Mouse (Mus musculus) liver, embryonic 15.5 days (tissue): ENCODE measurements around the gene Fbxo47. TPM values are rescaled to one million over a fixed set of nuclear protein-coding genes. Genes with fewer than 3 reads are reported as not detected.
A peak's percentile ranks its signal among the peaks of the same experiment; 100 is the strongest.

Experiments used
- ATAC-seq: fragments of 200-750 bp; cut with Nextera tagmentation; 2 replicates; pipeline ENCODE4 v1.8.0; 2017; ENCODE audit warnings: moderate number of reproducible peaks, mild to moderate bottlenecking, moderate library complexity; ENCODE audit not compliant: insufficient read depth
- H3K27ac ChIP-seq: fragments of 300-500 bp; sonication (generic); replicated peaks from 2 replicates; pipeline ENCODE4 v1.5.1; 2015; ENCODE audit warnings: mild to moderate bottlenecking, inconsistent platforms
- H3K27me3 ChIP-seq: fragments of 300-500 bp; sonication (generic); 2 replicates; pipeline ENCODE4 v1.6.1; 2015; ENCODE audit warnings: mild to moderate bottlenecking, inconsistent platforms
- H3K36me3 ChIP-seq: fragments of 300-500 bp; sonication (generic); replicated peaks from 2 replicates; pipeline ENCODE4 v1.6.1; 2015; ENCODE audit warnings: moderate library complexity, mild to moderate bottlenecking, inconsistent platforms
- H3K4me1 ChIP-seq: fragments of 300-500 bp; sonication (generic); replicated peaks from 2 replicates; pipeline ENCODE4 v1.6.1; 2015; ENCODE audit warnings: inconsistent platforms
- H3K4me2 ChIP-seq: fragments of 300-500 bp; sonication (generic); 2 replicates; pipeline ENCODE4 v1.6.1; 2015; ENCODE audit warnings: moderate library complexity, mild to moderate bottlenecking, inconsistent platforms
- H3K4me3 ChIP-seq: fragments of 300-500 bp; sonication (generic); replicated peaks from 2 replicates; pipeline ENCODE4 v1.5.1; 2015; ENCODE audit warnings: mild to moderate bottlenecking, inconsistent platforms
- H3K9ac ChIP-seq: fragments of 300-500 bp; sonication (generic); 2 replicates; pipeline ENCODE4 v1.6.1; 2015; ENCODE audit warnings: moderate library complexity, mild to moderate bottlenecking, inconsistent platforms
- H3K9me3 ChIP-seq: fragments of 300-500 bp; sonication (generic); replicated peaks from 2 replicates; pipeline ENCODE4 v1.6.1; 2016; ENCODE audit warnings: inconsistent platforms
- WGBS: fragments of 180-500 bp; shearing (Covaris S2); methylation state at CpG from one replicate; pipeline ENCODE4 v1.1.7; 2015; ENCODE audit warnings: mixed read lengths; ENCODE audit not compliant: insufficient replicate concordance; 5-methylcytosine and 5-hydroxymethylcytosine counted together
- polyA plus RNA-seq: library from polyadenylated mRNA; unstranded; fragments of >200 nt; fragmentation: Nextera tagmentation; extraction: Ambion mirVana; gene quantifications from 2 replicates; pipeline ENCODE4 v1.2.1, GENCODE M21; 2015

The Fbxo47 gene
- polyA plus RNA-seq, 1 experiment from 2014 or later, result 0.44 TPM

DNA sequence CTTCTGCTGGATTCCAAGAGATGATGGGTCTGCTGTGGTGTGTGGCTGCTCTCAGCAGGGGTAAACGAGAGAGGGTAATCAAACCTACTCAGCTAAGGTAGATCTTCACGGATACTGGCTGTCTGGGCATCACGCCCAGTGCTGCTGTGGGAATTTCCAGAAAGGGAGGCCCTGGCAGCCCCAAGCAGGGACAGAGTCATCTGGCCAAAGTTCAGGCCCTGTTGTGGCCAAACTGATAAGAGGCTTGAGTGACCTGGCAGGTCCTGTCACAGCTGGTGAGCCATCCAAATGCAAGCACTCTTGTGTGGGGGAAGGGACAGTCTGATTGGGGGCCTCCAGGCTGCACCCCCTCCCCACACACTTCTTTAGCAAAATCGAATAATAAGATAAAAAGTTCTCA is 63.1 kb downstream of the Fbxo47 start:
- H3K9me3 ChIP-seq, result no peaks in the 10 kb centered on the region
- peaks cover 88% of the 10 kb centered on the region for H3K4me1 ChIP-seq
- 50% methylated on average over 4 of the region's 4 CpGs for WGBS
- no peak overlapping the region for H3K4me2 ChIP-seq
- H3K27me3 ChIP-seq, result no peaks in the 10 kb centered on the region
- no peak overlapping the region for H3K9ac ChIP-seq
- ATAC-seq, result peak; percentile 55
- peaks cover 26% of the 10 kb centered on the region for H3K36me3 ChIP-seq
- H3K4me3 ChIP-seq, result no peak overlapping the region
- peak overlapping the region; percentile 45; the same call in 1 of the 2 replicates for H3K27ac ChIP-seq

DNA sequence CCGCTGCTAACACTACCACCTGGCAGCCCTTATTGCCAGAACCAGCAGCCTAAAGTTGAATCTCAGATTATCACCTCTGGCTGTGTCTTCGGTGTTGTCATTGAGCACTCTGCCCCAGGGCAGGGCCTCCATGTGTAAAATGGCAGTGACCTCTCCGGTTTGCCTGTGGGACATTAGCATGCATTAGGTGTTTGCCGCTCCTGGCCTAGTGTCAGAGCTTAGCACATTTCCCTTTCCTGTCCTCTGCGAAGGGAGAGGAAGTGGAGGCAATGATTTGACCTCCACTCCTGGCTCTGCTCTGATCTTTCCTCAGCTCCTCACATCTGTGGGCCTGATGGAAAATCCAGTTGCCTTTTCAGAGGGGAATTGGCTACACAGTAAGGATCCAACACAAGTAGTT is 64.0 kb downstream of the Fbxo47 start:
- H3K4me2 ChIP-seq, result no peak overlapping the region
- 48% methylated on average over 5 of the region's 5 CpGs for WGBS
- H3K36me3 ChIP-seq, result peaks cover 21% of the 10 kb centered on the region
- peaks cover 89% of the 10 kb centered on the region for H3K4me1 ChIP-seq
- no peaks in the 10 kb centered on the region for H3K9me3 ChIP-seq
- H3K27me3 ChIP-seq, result no peaks in the 10 kb centered on the region
- H3K4me3 ChIP-seq, result no peak overlapping the region
- no peak for ATAC-seq
- peak overlapping the region; percentile 10; the same call in 1 of the 2 replicates for H3K27ac ChIP-seq
- no peak overlapping the region for H3K9ac ChIP-seq

DNA sequence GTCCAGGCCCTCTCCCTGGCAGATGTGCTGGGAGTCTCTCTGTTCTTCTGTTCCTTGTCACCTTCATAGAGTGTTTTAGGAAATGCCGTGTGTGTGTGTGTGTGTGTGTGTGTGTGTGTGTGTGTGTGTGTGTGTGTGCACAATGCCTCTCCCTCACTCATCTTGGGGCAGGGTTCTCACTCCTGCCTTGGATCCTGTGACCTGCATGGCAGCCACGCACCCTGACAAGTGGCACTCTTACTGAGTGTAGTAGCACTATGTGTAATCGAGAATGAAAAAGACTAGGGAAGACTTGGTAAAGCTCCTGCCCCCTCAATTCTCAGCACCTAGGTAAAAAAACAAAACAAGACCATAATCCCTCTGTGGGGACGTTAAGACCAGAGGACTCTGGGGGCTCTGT is 64.9 kb downstream of the Fbxo47 start:
- Histone ChIP-seq H3K4me2 (no peak overlapping the region), H3K36me3 (peaks cover 13% of the 10 kb centered on the region), H3K27ac (0 out of 2 replicates have a peak overlapping the region, but pooled peaks have one; percentile 55), H3K9ac (no peak overlapping the region), H3K9me3 (no peaks in the 10 kb centered on the region), H3K4me3 (no peak overlapping the region), H3K27me3 (no peaks in the 10 kb centered on the region), H3K4me1 (peaks cover 91% of the 10 kb centered on the region)
- 54% methylated on average over 4 of the region's 4 CpGs for WGBS
- no peak for ATAC-seq

DNA sequence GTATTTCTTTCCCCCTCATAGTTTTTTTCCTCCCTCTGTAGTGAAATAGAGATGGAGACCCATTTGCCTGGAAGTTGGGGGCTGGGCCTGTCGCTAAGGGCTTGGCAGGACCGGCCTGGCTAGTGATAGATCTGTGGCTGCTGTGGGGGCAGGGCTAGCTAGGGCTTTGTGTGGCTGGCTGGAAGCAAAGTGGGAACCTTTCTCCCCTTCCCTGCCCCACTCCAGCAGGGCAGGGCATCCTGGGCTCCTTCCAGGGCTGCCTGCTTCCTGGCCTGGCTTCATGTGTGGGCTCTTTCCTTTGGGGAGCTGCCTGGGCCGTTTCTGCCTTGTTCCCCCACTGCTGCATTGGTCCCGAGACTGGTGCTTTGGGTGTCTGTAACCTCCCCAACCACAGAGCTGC is 65.4 kb downstream of the Fbxo47 start:
- Histone ChIP-seq H3K9ac (no peak overlapping the region), H3K4me3 (no peak overlapping the region), H3K27ac (0 out of 2 replicates have a peak overlapping the region, but pooled peaks have one; percentile 55), H3K4me1 (peaks cover 96% of the 10 kb centered on the region), H3K4me2 (no peak overlapping the region), H3K9me3 (no peaks in the 10 kb centered on the region), H3K36me3 (peaks cover 11% of the 10 kb centered on the region), H3K27me3 (no peaks in the 10 kb centered on the region)
- 19% methylated on average over 4 of the region's 4 CpGs for WGBS
- ATAC-seq, result no peak

DNA sequence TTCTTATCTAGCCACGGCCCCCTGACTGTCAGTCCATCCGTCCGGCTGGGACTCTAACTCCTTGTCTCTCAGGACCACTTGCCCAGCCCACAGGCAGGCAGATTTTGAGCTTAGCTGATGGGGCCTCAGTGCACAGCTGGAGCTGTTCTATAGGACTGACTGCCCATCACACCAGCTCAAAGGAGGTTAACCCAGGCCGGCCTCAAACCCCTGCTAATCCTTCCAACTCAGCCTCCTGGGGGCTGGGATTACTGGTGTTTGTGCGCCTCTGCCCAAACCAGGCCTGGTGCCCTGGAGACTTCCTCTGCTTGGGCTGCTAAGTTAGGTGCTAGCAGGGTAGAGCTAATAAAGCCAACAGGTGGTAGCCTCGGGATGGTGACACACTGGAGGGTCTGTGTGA is 66.0 kb downstream of the Fbxo47 start:
- 42% methylated on average over 6 of the region's 6 CpGs for WGBS
- ATAC-seq, result no peak
- H3K4me3 ChIP-seq, result no peak overlapping the region
- H3K27me3 ChIP-seq, result no peaks in the 10 kb centered on the region
- peaks cover 97% of the 10 kb centered on the region for H3K4me1 ChIP-seq
- no peak overlapping the region for H3K9ac ChIP-seq
- peaks cover 11% of the 10 kb centered on the region for H3K36me3 ChIP-seq
- H3K9me3 ChIP-seq, result no peaks in the 10 kb centered on the region
- peak overlapping the region; percentile 24; the same call in 1 of the 2 replicates for H3K27ac ChIP-seq
- no peak overlapping the region for H3K4me2 ChIP-seq

DNA sequence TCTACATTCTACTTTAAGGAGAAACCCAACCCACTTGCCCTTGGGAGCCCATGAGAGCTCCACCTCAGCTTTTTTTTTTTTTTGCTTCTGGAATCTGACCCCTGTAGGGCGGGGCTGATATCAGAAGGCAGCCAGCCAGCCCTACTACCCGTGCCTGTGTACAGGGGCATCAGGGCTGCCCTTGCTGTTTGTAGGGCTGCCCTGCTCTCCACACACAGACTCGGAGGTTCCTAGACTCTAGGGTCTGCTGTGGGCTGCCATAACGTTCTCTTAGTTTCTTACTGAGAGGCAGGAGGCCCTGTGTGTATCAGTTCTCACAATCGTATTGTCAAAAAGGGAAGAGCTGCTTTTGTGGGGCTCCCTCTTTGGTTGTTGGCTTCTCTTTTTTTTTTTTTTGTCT is 66.6 kb downstream of the Fbxo47 start:
- no peak overlapping the region for H3K4me3 ChIP-seq
- no peaks in the 10 kb centered on the region for H3K9me3 ChIP-seq
- ATAC-seq, result peak; percentile 38; the same call in 1 of the 2 replicates
- H3K27ac ChIP-seq, result peak overlapping the region; percentile 24; the same call in 1 of the 2 replicates
- H3K4me2 ChIP-seq, result peak overlapping the region; percentile 33; the same call in 1 of the 2 replicates
- H3K27me3 ChIP-seq, result no peaks in the 10 kb centered on the region
- H3K36me3 ChIP-seq, result peaks cover 11% of the 10 kb centered on the region
- H3K9ac ChIP-seq, result no peak overlapping the region
- H3K4me1 ChIP-seq, result peaks cover 97% of the 10 kb centered on the region
- 6% methylated on average over 5 of the region's 5 CpGs for WGBS

DNA sequence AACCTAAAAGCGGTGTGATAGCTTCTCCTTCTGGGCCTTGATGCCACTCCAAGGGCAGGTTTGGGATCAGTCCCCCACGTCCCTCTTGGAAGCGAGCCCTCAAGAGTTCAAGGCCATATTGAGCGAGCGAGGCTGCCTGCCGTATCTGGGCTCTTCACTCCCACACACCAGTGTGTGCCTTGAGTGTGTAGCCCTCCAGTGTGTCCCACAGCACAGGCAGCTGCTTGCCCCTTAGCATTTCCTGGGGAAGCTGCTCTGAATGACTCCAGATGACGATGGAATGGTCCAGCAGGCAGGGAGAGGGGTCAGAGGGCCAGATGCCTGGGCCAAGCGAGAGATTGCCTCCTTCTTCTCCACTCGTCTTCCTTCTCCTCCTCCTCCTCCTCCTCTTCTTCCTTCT is 67.0 kb downstream of the Fbxo47 start:
- Histone ChIP-seq H3K4me2 (no peak overlapping the region), H3K4me1 (peaks cover 97% of the 10 kb centered on the region), H3K27ac (0 out of 2 replicates have a peak overlapping the region, but pooled peaks have one; percentile 29), H3K9me3 (no peaks in the 10 kb centered on the region), H3K27me3 (no peaks in the 10 kb centered on the region), H3K4me3 (no peak overlapping the region), H3K9ac (no peak overlapping the region), H3K36me3 (peaks cover 11% of the 10 kb centered on the region)
- 59% methylated on average over 9 of the region's 9 CpGs for WGBS
- no peak for ATAC-seq

DNA sequence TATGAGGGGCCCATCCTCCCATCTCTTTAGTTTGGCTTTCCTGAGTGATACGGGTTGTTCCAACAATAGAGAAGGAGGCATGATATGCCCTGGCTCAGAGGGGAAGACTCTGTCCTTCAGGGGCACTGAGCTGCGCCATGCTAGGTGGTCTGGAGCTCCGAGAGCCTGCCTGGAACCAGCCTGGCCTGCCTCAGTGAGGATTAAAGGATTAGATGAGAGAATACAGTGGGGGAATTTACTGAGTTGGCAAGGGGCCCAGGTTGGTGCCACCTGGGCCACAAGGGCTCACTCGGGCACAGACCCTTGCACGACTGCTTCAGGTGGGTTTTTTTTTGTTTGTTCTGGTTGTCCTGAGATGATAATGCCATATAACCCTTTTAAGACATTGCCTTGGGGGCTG is 67.8 kb downstream of the Fbxo47 start:
- no peaks in the 10 kb centered on the region for H3K27me3 ChIP-seq
- peaks cover 95% of the 10 kb centered on the region for H3K4me1 ChIP-seq
- peaks cover 11% of the 10 kb centered on the region for H3K36me3 ChIP-seq
- no peak overlapping the region for H3K9ac ChIP-seq
- ATAC-seq, result no peak
- H3K4me3 ChIP-seq, result no peak overlapping the region
- no peak overlapping the region for H3K4me2 ChIP-seq
- no peak overlapping the region for H3K27ac ChIP-seq
- WGBS, result 72% methylated on average over 5 of the region's 5 CpGs
- no peaks in the 10 kb centered on the region for H3K9me3 ChIP-seq

DNA sequence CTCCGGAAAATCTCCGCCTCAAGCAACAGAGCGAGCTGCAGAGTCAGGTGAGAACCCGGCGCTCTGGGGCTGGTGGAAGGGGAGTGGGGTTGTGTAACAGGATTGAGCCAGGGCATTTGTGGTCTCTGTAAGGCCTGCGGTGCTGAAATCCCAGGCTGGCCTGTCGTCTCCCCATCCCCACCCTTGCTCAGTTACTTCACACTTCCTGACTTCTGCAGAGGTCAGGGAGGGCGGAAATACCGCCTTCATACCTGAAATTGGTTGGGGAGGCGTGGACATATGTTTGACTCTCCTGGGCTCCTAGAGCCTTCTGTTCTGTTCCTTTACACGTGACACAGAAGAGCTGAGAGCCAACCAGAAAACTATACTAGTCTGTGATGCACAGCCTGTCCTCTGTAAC is 68.2 kb downstream of the Fbxo47 start:
- ATAC-seq, result no peak
- H3K9ac ChIP-seq, result no peak overlapping the region
- no peaks in the 10 kb centered on the region for H3K9me3 ChIP-seq
- H3K4me3 ChIP-seq, result no peak overlapping the region
- H3K36me3 ChIP-seq, result peaks cover 11% of the 10 kb centered on the region
- H3K4me1 ChIP-seq, result peaks cover 94% of the 10 kb centered on the region
- no peak overlapping the region for H3K4me2 ChIP-seq
- H3K27ac ChIP-seq, result 0 out of 2 replicates have a peak overlapping the region, but pooled peaks have one; percentile 29
- 66% methylated on average over 11 of the region's 11 CpGs for WGBS
- no peaks in the 10 kb centered on the region for H3K27me3 ChIP-seq

DNA sequence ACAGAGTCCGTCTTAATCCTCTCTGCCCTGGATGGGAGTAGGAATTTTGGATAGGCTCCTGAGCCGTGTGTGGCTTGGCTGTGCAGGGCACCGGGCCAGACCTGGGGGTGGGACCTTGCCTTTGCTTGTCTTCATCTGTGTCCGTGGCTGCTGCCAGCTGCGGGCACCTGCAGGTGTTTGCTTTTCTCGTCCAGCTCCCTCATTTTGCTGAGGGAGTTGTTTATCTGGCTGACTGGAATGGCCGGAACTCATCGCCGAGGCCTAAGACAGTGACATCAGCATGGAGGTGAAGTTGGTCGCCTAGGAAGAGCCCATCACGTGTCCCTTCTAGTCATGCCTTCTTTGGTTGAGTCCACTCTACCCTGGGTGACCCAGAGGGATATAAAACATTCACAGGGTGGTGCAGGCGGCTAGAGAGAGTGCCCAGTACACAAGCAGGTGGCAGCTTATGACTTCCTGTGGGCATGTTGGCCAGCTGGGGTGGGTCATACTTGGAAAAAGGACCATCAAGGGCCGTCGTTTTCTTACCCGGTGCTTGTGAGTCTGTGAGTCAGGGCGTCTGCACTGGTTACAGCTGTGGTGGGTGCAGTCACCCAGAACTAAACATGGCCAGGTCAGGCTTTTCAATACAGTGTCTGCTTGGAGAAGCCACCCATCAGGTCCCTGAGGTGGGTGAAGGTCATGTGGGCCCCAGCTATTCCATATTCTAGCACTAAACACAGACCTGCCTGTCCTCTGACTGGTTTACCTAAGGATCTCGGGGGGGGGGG is 70.0 kb downstream of the Fbxo47 start:
- WGBS, result 68% methylated on average over 17 of the region's 17 CpGs
- H3K27ac ChIP-seq, result no peak overlapping the region
- H3K4me1 ChIP-seq, result peaks cover 94% of the 10 kb centered on the region
- H3K4me3 ChIP-seq, result no peak overlapping the region
- no peak overlapping the region for H3K9ac ChIP-seq
- no peak overlapping the region for H3K4me2 ChIP-seq
- no peaks in the 10 kb centered on the region for H3K9me3 ChIP-seq
- peaks cover 8% of the 10 kb centered on the region for H3K36me3 ChIP-seq
- no peaks in the 10 kb centered on the region for H3K27me3 ChIP-seq
- no peak for ATAC-seq

DNA sequence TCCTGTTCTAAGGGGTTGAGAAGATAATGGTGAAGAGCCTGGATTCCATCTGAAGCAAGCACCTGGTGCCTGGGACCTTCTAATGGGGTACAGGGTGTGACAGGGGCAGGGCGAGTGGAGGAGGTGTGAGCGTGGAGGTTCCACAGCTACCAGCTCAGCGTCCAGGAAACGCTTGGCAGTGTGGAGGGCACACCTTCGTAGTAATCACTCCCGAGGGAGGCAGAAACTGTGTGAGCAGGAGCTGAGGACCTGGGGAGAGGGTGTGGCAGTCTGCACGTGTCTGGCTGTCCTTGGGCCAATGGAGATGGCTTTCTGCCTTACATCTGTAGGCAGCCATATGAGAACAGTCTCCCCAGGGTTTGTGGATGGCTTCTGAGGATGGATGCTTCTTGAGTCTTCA is 70.9 kb downstream of the Fbxo47 start:
- Histone ChIP-seq H3K4me3 (no peak overlapping the region), H3K9ac (no peak overlapping the region), H3K27me3 (no peaks in the 10 kb centered on the region), H3K4me2 (no peak overlapping the region), H3K36me3 (peaks cover 8% of the 10 kb centered on the region), H3K4me1 (peaks cover 94% of the 10 kb centered on the region), H3K9me3 (no peaks in the 10 kb centered on the region), H3K27ac (no peak overlapping the region)
- no peak for ATAC-seq
- 60% methylated on average over 7 of the region's 7 CpGs for WGBS
